Mouse (Mus musculus) kidney, adult 2 months (tissue): ENCODE data around the gene Sbf1.

Experiments
- CTCF ChIP-seq: fragments of 200-500 bp; conservative IDR thresholded peaks from 2 replicates; pipeline ENCODE4 v1.5.1; 2011; ENCODE audit warnings: low read depth, mild to moderate bottlenecking, control low read depth, low read length, moderate library complexity, mixed read lengths; ENCODE audit not compliant: insufficient read depth, insufficient read length
- POLR2A ChIP-seq: fragments of 200-500 bp; IDR thresholded peaks from one replicate; pipeline ENCODE4 v1.6.1; 2011; ENCODE audit warnings: low read depth, low read length, control low read depth

DNA sequence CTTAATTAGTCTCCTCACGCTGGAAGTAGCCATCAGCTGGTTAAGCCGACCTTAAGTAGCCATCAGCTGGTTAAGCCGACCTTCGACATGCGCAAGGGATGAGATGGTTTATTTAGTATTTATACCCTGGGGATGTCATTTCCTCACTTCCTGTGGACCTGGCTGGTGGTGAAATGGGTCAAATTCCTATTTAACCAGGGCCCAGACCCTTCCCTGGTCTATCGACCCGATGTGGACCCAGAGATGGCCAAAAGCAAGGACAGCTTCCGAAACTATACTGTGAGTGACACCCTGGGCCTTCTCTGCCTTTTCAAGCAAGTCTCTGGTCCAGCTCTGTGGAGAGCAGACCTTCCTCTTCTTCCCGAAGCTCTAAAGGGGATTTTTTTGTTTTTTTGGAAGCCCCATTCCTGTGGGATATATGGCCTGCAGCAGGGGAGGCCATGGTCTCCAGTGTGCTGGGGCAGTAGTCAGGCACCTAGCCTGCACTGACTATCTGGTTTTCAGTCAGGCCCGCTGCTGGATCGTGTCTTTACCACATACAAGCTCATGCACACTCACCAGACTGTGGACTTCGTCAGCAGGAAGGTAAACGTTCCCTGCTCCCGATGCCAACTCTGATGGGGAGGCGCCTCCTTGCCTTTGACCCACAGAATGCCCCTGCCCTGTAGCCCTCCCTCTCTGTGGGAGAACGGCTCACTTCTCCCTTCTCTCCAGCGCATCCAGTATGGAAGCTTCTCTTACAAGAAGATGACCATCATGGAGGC is 19.8 kb upstream of the Sbf1 start:
- TF ChIP-seq POLR2A, result peak; percentile 16
- TF ChIP-seq CTCF, result no peak
